Mouse (Mus musculus) neural tube, embryonic 14.5 days (tissue): ENCODE results near the gene Ctbp2. TPM values are rescaled to one million over a fixed set of nuclear protein-coding genes. Genes with fewer than 3 reads are reported as not detected.

Experiments
- ATAC-seq: fragments of 200-750 bp; cut with Nextera tagmentation; 2 replicates; pipeline ENCODE4 v1.8.0; 2017; ENCODE audit warnings: low read depth, mild to moderate bottlenecking, moderate TSS enrichment, moderate library complexity
- H3K27ac ChIP-seq: fragments of 300-500 bp; sonication (generic); 2 replicates; pipeline ENCODE4 v1.5.1; 2014; ENCODE audit warnings: low read depth, mild to moderate bottlenecking, control low read depth, low read length, moderate library complexity, mixed read lengths
- H3K27me3 ChIP-seq: fragments of 300-500 bp; sonication (generic); 2 replicates; pipeline ENCODE4 v1.6.1; 2014; ENCODE audit warnings: low read length; ENCODE audit not compliant: control insufficient read depth, insufficient read depth
- H3K36me3 ChIP-seq: fragments of 300-500 bp; sonication (generic); 2 replicates; pipeline ENCODE4 v1.6.1; 2014; ENCODE audit warnings: low read length, mixed read lengths; ENCODE audit not compliant: control insufficient read depth, insufficient read depth
- H3K4me1 ChIP-seq: fragments of 300-500 bp; sonication (generic); 2 replicates; pipeline ENCODE4 v1.6.1; 2014; ENCODE audit warnings: low read length; ENCODE audit not compliant: control insufficient read depth, insufficient read depth
- H3K4me2 ChIP-seq: fragments of 300-500 bp; sonication (generic); 2 replicates; pipeline ENCODE4 v1.6.1; 2014; ENCODE audit warnings: mild to moderate bottlenecking, low read depth, low read length, control low read depth
- H3K4me3 ChIP-seq: fragments of 300-500 bp; sonication (generic); 2 replicates; pipeline ENCODE4 v1.5.1; 2014; ENCODE audit warnings: low read depth, low read length, control low read depth, mixed read lengths
- H3K9ac ChIP-seq: fragments of 300-500 bp; sonication (generic); replicated peaks from 2 replicates; pipeline ENCODE4 v1.6.1; 2014; ENCODE audit warnings: low read depth, mild to moderate bottlenecking, control low read depth, low read length, mixed read lengths
- H3K9me3 ChIP-seq: fragments of 300-500 bp; sonication (generic); 2 replicates; pipeline ENCODE4 v1.6.1; 2016; ENCODE audit warnings: low read length; ENCODE audit not compliant: control insufficient read depth
- WGBS: fragments of 180-500 bp; shearing (Covaris S2); extraction: QIAGEN DNeasy Blood & Tissue Kit; methylation state at CpG from one replicate; pipeline ENCODE4 v1.1.7; 2014; 5-methylcytosine and 5-hydroxymethylcytosine counted together
- polyA plus RNA-seq: library from polyadenylated mRNA; unstranded; fragments of >200 nt; fragmentation: Nextera tagmentation; extraction: Ambion mirVana; gene quantifications from 2 replicates; pipeline ENCODE4 v1.2.1, GENCODE M21; 2014

Ctbp2 gene
- polyA plus RNA-seq, 1 experiment from 2014 or later, result 65.0 TPM

GRCm38 (mm10) chr7:133029496-133030047, 94.6 kb downstream of the Ctbp2 start:
- WGBS, result 81% methylated on average over 8 of the region's 8 CpGs
- H3K4me1 ChIP-seq, result peaks cover 3% of the 10 kb centered on the region; the same call in 1 of the 2 replicates
- no peaks in the 10 kb centered on the region for H3K9me3 ChIP-seq
- no peak overlapping the region for H3K27ac ChIP-seq
- no peak overlapping the region for H3K4me3 ChIP-seq
- no peak for ATAC-seq
- no peak overlapping the region for H3K4me2 ChIP-seq
- H3K9ac ChIP-seq, result no peak overlapping the region
- no peaks in the 10 kb centered on the region for H3K36me3 ChIP-seq
- H3K27me3 ChIP-seq, result no peaks in the 10 kb centered on the region

DNA sequence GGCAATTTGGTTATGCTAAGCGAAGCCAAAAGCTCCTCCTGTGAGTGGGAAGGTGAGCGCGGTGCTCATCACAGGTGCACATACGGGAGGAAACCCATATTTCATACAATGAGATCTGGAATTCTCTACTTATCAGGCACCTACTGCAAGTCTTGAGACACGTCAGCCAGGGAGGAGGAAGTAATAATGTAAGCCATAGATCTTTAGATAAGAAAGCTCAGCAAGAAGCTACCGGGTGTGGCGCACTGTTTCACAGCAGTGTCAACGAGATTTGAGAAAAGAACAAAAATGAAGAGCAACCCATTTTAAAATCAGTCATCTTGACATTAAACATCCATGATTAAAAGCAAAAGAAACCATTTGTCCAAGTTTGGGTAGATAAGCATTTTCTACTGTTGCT, 95.2 kb downstream of the Ctbp2 start:
- H3K4me1 ChIP-seq, result peaks cover 3% of the 10 kb centered on the region; the same call in 1 of the 2 replicates
- WGBS, result 91% methylated on average over 8 of the region's 8 CpGs

GRCm38 (mm10) chr7:133027930-133028329, 96.2 kb downstream of the Ctbp2 start:
- H3K27ac ChIP-seq, result no peak overlapping the region
- no peaks in the 10 kb centered on the region for H3K27me3 ChIP-seq
- WGBS, result 88% methylated on average over 4 of the region's 4 CpGs
- no peak overlapping the region for H3K4me3 ChIP-seq
- no peak overlapping the region for H3K4me2 ChIP-seq
- no peaks in the 10 kb centered on the region for H3K9me3 ChIP-seq
- no peak overlapping the region for H3K9ac ChIP-seq
- H3K36me3 ChIP-seq, result no peaks in the 10 kb centered on the region
- no peak for ATAC-seq
- peaks cover 3% of the 10 kb centered on the region; the same call in 1 of the 2 replicates for H3K4me1 ChIP-seq

More for the DNA sequence above, 95.2 kb downstream of the Ctbp2 start:
- Histone ChIP-seq H3K9ac (no peak overlapping the region), H3K27ac (no peak overlapping the region), H3K36me3 (no peaks in the 10 kb centered on the region), H3K4me2 (no peak overlapping the region), H3K9me3 (no peaks in the 10 kb centered on the region), H3K27me3 (no peaks in the 10 kb centered on the region), H3K4me3 (no peak overlapping the region)
- ATAC-seq, result no peak

DNA sequence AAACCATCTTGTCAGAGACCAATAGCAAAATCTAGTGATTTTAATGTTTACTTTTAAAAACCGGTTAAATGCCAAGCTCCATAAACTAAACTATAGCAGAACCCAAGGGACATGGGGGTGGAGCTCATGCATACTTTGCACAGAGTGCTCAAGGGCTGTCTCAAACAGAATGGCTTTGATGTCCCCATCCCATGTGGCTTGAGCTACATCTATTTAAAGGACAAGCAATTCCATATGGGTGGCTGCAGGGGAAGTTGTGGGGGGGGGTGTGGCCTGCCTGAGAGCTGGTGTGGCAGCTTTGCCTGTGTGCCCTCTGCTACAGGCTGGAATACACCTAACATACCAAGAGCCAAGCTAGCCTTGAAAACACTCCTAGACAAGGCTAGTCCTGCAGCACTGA, 99.5 kb downstream of the Ctbp2 start:
- Histone ChIP-seq H3K4me3 (no peak overlapping the region), H3K27me3 (no peaks in the 10 kb centered on the region), H3K9me3 (no peaks in the 10 kb centered on the region), H3K27ac (no peak overlapping the region), H3K4me1 (no peaks in the 10 kb centered on the region), H3K4me2 (no peak overlapping the region), H3K36me3 (no peaks in the 10 kb centered on the region), H3K9ac (no peak overlapping the region)
- ATAC-seq, result no peak
- 58% methylated on average over 1 of the region's 1 CpGs for WGBS

DNA sequence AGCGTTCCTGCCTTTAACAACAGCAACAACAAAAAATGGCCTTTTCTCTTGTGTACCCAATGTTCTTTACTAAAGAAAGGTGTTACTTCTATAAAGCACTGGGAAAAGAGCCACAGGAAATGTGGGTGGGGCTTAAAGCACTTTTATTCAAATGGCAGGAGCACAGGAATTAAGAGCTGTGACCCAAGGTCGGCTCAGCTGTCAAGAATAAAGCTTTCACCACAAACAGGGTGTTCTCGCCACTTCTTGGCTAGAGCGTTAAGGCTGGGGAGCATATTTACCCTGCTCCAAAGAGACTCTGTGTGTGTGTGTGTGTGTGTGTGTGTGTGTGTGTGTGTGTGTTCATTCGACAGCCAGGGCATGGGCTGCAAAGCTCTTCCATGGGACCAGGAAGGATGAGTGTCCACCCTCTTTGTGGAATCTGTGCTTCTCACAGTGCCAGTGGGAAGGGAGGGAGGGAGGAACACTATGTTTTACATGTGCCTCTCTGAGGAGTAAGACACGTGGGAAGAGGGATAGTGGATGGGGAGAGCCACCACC, 104.6 kb downstream of the Ctbp2 start:
- peaks cover 17% of the 10 kb centered on the region for H3K4me1 ChIP-seq
- no peaks in the 10 kb centered on the region for H3K9me3 ChIP-seq
- no peak overlapping the region for H3K4me2 ChIP-seq
- whole genome bisulfite sequencing, result 36% methylated on average over 6 of the region's 6 CpGs
- H3K9ac ChIP-seq, result no peak overlapping the region
- no peaks in the 10 kb centered on the region for H3K36me3 ChIP-seq
- H3K4me3 ChIP-seq, result no peak overlapping the region
- H3K27me3 ChIP-seq, result no peaks in the 10 kb centered on the region
- no peak for ATAC-seq
- H3K27ac ChIP-seq, result no peak overlapping the region

GRCm38 (mm10) chr7:133018961-133019360, 105.2 kb downstream of the Ctbp2 start:
- Histone ChIP-seq H3K36me3 (no peaks in the 10 kb centered on the region), H3K4me1 (peaks cover 20% of the 10 kb centered on the region), H3K9me3 (no peaks in the 10 kb centered on the region), H3K27me3 (no peaks in the 10 kb centered on the region), H3K9ac (no peak overlapping the region), H3K4me2 (no peak overlapping the region), H3K27ac (no peak overlapping the region), H3K4me3 (no peak overlapping the region)
- ATAC-seq, result no peak
- 78% methylated on average over 7 of the region's 7 CpGs for WGBS

GRCm38 (mm10) chr7:133015416-133016070, 108.6 kb downstream of the Ctbp2 start:
- WGBS, result 37% methylated on average over 7 of the region's 7 CpGs
- no peak for ATAC-seq
- no peak overlapping the region for H3K4me2 ChIP-seq

GRCm38 (mm10) chr7:133014631-133015030, 109.5 kb downstream of the Ctbp2 start:
- Histone ChIP-seq H3K36me3 (no peaks in the 10 kb centered on the region), H3K27ac (peak overlapping the region; percentile 40; the same call in 1 of the 2 replicates), H3K9me3 (no peaks in the 10 kb centered on the region), H3K4me2 (no peak overlapping the region), H3K4me3 (no peak overlapping the region), H3K4me1 (peaks cover 51% of the 10 kb centered on the region), H3K27me3 (no peaks in the 10 kb centered on the region), H3K9ac (no peak overlapping the region)
- 92% methylated on average over 14 of the region's 14 CpGs for WGBS
- no peak for ATAC-seq

More at GRCm38 (mm10) chr7:133015416-133016070, 108.6 kb downstream of the Ctbp2 start:
- peak overlapping the region; percentile 40 for H3K27ac ChIP-seq
- peak overlapping the region; percentile 28; the same call in 1 of the 2 replicates for H3K9ac ChIP-seq
- peaks cover 46% of the 10 kb centered on the region for H3K4me1 ChIP-seq
- no peaks in the 10 kb centered on the region for H3K9me3 ChIP-seq
- H3K36me3 ChIP-seq, result no peaks in the 10 kb centered on the region
- H3K4me3 ChIP-seq, result no peak overlapping the region
- H3K27me3 ChIP-seq, result no peaks in the 10 kb centered on the region

- WGBS, result 95% methylated on average over 10 of the region's 10 CpGs
- Histone ChIP-seq H3K4me3 (no peak overlapping the region), H3K9me3 (no peaks in the 10 kb centered on the region), H3K9ac (no peak overlapping the region), H3K36me3 (no peaks in the 10 kb centered on the region), H3K4me2 (no peak overlapping the region), H3K4me1 (peaks cover 51% of the 10 kb centered on the region), H3K27ac (no peak overlapping the region), H3K27me3 (no peaks in the 10 kb centered on the region)
- no peak for ATAC-seq
These were observed 110.2 kb downstream of the Ctbp2 start for GRCm38 (mm10) chr7:133013923-133014322.
